Mouse (Mus musculus): ENCODE measurements around the gene Prep.

GRCm38 (mm10) chr10:45079756-45080155 is 12.8 kb downstream of the Prep start:
- no peak for TF ChIP-seq CTCF (IDR thresholded peaks at IDR 0.05; ENCODE audit: low read depth)
- TF ChIP-seq EP300 (optimal IDR thresholded peaks at IDR 0.05) = no peak
